7 mouse cellular contexts compared by ENCODE assay signal in genomic region chr10:94687801-94688419, GRCm38 (mm10). TPM values are rescaled to one million over a fixed set of nuclear protein-coding genes. Genes with fewer than 3 reads are reported as not detected.
A peak's percentile ranks its signal among the peaks of the same experiment; 100 is the strongest.
DNase-seq lines count a peak whose midpoint lies in the region; ATAC-seq lines count a peak whose summit lies in the region.

No protein-coding gene starts in this region.

- DNase-seq in layer of hippocampus, adult 11-12 months (ENCODE audit: low spot score) = peak; percentile 12
- no peak for DNase-seq in layer of hippocampus, adult 9-11 months
- peak; percentile 22 for DNase-seq in WW6 (ENCODE audit: low read depth, low spot score)
- peak; percentile 16 for DNase-seq in large intestine, adult 2 months (ENCODE audit: low read depth, low spot score)
- no peak for DNase-seq in Muller cell, postnatal 12 days (ENCODE audit: inconsistent ontology term)

- under 1% methylated on average over 20 of the region's 20 CpGs for WGBS in large intestine, adult 2 months

- peak; percentile 84 for ATAC-seq in erythroblast, adult 5-6 weeks (replicated peaks; ENCODE audit: low FRiP score, poor library complexity, severe bottlenecking)
- peak; percentile 75 for ATAC-seq in megakaryocyte-erythroid progenitor cell, adult 5-6 weeks (replicated peaks; ENCODE audit: low FRiP score, low TSS enrichment, poor library complexity, severe bottlenecking)

RNA-seq across cellular contexts. Expression of gene Cep83, which starts 0.5 kb away (rescaled TPM):
- total RNA-seq in erythroblast, adult 5-6 weeks (2015; ENCODE audit: low replicate concordance) = 11.5 and 19.8 TPM in 2 replicates
- total RNA-seq in erythroblast, adult 5-6 weeks (2017; ENCODE audit: low replicate concordance) = 15.1 and 16.6 TPM in 2 replicates
- polyA plus RNA-seq in large intestine, adult 2 months (2012; rRNA removed) = 1.4 and 2.2 TPM in 2 replicates
- 48.2 and 59.4 TPM in 2 replicates for total RNA-seq in megakaryocyte-erythroid progenitor cell, adult 5-6 weeks (2014; fragmentation: Nextera tagmentation)
- 65.4 and 84.3 TPM in 2 replicates for total RNA-seq in megakaryocyte-erythroid progenitor cell, adult 5-6 weeks (2017)

Comparison
In these comparisons a context has a peak if more than half of its experiments do, and no peak if none do; other contexts are left out.
1. DNase-seq: peak in layer of hippocampus, adult 11-12 months (single experiment), WW6 (single experiment) and large intestine, adult 2 months (single experiment); none in layer of hippocampus, adult 9-11 months (single experiment) and Muller cell, postnatal 12 days (single experiment).